Mouse (Mus musculus) limb, embryonic 14.5 days (tissue): Measurements from ENCODE around the gene Pik3c2g. TPM values are rescaled to one million over a fixed set of nuclear protein-coding genes. Genes with fewer than 3 reads are reported as not detected.

Experiments
- ATAC-seq: fragments of 200-750 bp; cut with Nextera tagmentation; 2 replicates; pipeline ENCODE4 v1.8.0; 2017; ENCODE audit warnings: low read depth, moderate number of reproducible peaks, moderate TSS enrichment; ENCODE audit not compliant: low FRiP score
- DNase-seq: peaks from one replicate; pipeline ENCODE4 v3.0.0-alpha.2; 2015; ENCODE audit warnings: low spot score
- H3K27ac ChIP-seq: fragments of 300-500 bp; sonication (generic); replicated peaks from 2 replicates; pipeline ENCODE4 v1.5.1; 2014; ENCODE audit warnings: low read depth, mild to moderate bottlenecking, low read length, moderate library complexity, mixed read lengths
- H3K27me3 ChIP-seq: fragments of 300-500 bp; sonication (generic); 2 replicates; pipeline ENCODE4 v1.6.1; 2014; ENCODE audit warnings: low read length, mixed read lengths; ENCODE audit not compliant: control insufficient read depth, insufficient read depth
- H3K36me3 ChIP-seq: fragments of 300-500 bp; sonication (generic); 2 replicates; pipeline ENCODE4 v1.6.1; 2014; ENCODE audit warnings: mild to moderate bottlenecking, low read length, moderate library complexity, mixed read lengths; ENCODE audit not compliant: control insufficient read depth, insufficient read depth
- H3K4me1 ChIP-seq: fragments of 300-500 bp; sonication (generic); 2 replicates; pipeline ENCODE4 v1.6.1; 2014; ENCODE audit warnings: antibody characterized with exemption, low read length, mixed read lengths; ENCODE audit not compliant: control insufficient read depth, insufficient read depth
- H3K4me2 ChIP-seq: fragments of 300-500 bp; sonication (generic); replicated peaks from 2 replicates; pipeline ENCODE4 v1.6.1; 2014; ENCODE audit warnings: low read depth, mild to moderate bottlenecking, low read length, moderate library complexity; ENCODE audit not compliant: severe bottlenecking
- H3K4me3 ChIP-seq: fragments of 300-500 bp; sonication (generic); replicated peaks from 2 replicates; pipeline ENCODE4 v1.5.1; 2014; ENCODE audit warnings: low read length
- H3K9ac ChIP-seq: fragments of 300-500 bp; sonication (generic); 2 replicates; pipeline ENCODE4 v1.6.1; 2014; ENCODE audit warnings: mild to moderate bottlenecking, low read depth, low read length, moderate library complexity; ENCODE audit not compliant: severe bottlenecking
- H3K9me3 ChIP-seq: fragments of 300-500 bp; sonication (generic); 2 replicates; pipeline ENCODE4 v1.6.1; 2016; ENCODE audit warnings: low read length; ENCODE audit not compliant: control insufficient read depth
- POLR2A ChIP-seq: fragments of 200-500 bp; IDR thresholded peaks from 2 replicates; pipeline ENCODE4 v1.8.0; 2012; ENCODE audit warnings: inconsistent platforms, mild to moderate bottlenecking, moderate library complexity, borderline replicate concordance; ENCODE audit not compliant: insufficient read depth, insufficient read length; ENCODE audit errors: extremely low read depth
- WGBS: fragments of 180-500 bp; shearing (Covaris S2); extraction: QIAGEN DNeasy Blood & Tissue Kit; methylation state at CpG from one replicate; pipeline ENCODE4 v1.1.7; 2014; 5-methylcytosine and 5-hydroxymethylcytosine counted together
- polyA plus RNA-seq, 2 experiments: library from polyadenylated mRNA; depleted of rRNA in 1 of 2; stranded (reverse) in 1 of 2; unstranded in 1 of 2; fragments of >200 nt; fragmentation: Nextera tagmentation in 1 of 2; extraction: Ambion mirVana in 1 of 2; gene quantifications; 2 replicates each; pipeline versions ENCODE4 v1.2.1 to v1.2.3; 2012 to 2014

Pik3c2g gene
- polyA plus RNA-seq, 2 experiments = 0.54 to 1.8 TPM

- Histone ChIP-seq H3K4me2 (no peak overlapping the region), H3K4me1 (no peaks in the 10 kb centered on the region), H3K9me3 (no peaks in the 10 kb centered on the region), H3K36me3 (no peaks in the 10 kb centered on the region), H3K27me3 (no peaks in the 10 kb centered on the region), H3K27ac (no peak overlapping the region), H3K9ac (no peak overlapping the region), H3K4me3 (no peak overlapping the region)
- no peak for DNase-seq
- no peak for TF ChIP-seq POLR2A
- 73% methylated on average over 3 of the region's 3 CpGs for WGBS
- ATAC-seq = no peak
Observed at GRCm38 (mm10) chr6:139860141-139860540, 273.1 kb downstream of the Pik3c2g start.

GRCm38 (mm10) chr6:139861534-139861933, 274.5 kb downstream of the Pik3c2g start:
- no peak for DNase-seq
- Histone ChIP-seq H3K9me3 (no peaks in the 10 kb centered on the region), H3K4me1 (no peaks in the 10 kb centered on the region), H3K36me3 (no peaks in the 10 kb centered on the region), H3K4me2 (no peak overlapping the region), H3K4me3 (no peak overlapping the region), H3K27me3 (no peaks in the 10 kb centered on the region), H3K27ac (no peak overlapping the region), H3K9ac (no peak overlapping the region)
- ATAC-seq = no peak
- no peak for TF ChIP-seq POLR2A
- 82% methylated on average over 2 of the region's 2 CpGs for WGBS

GRCm38 (mm10) chr6:139865059-139865673, 278.1 kb downstream of the Pik3c2g start:
- Histone ChIP-seq H3K27me3 (no peaks in the 10 kb centered on the region), H3K9me3 (no peaks in the 10 kb centered on the region), H3K4me3 (no peak overlapping the region), H3K9ac (no peak overlapping the region), H3K4me1 (no peaks in the 10 kb centered on the region), H3K36me3 (no peaks in the 10 kb centered on the region), H3K4me2 (no peak overlapping the region), H3K27ac (no peak overlapping the region)
- WGBS = 94% methylated on average over 18 of the region's 18 CpGs
- DNase-seq (no peak), ATAC-seq (no peak)
- TF ChIP-seq POLR2A = no peak

- Histone ChIP-seq H3K4me1 (no peaks in the 10 kb centered on the region), H3K9ac (no peak overlapping the region), H3K4me2 (no peak overlapping the region), H3K4me3 (no peak overlapping the region), H3K27ac (no peak overlapping the region), H3K27me3 (no peaks in the 10 kb centered on the region), H3K9me3 (no peaks in the 10 kb centered on the region), H3K36me3 (no peaks in the 10 kb centered on the region)
- WGBS = 42% methylated on average over 3 of the region's 3 CpGs
- ATAC-seq (no peak; the same call in 1 of the 2 replicates), DNase-seq (peak; percentile 30)
- no peak for TF ChIP-seq POLR2A
Observed at GRCm38 (mm10) chr6:139874418-139875176, 287.6 kb downstream of the Pik3c2g start.

GRCm38 (mm10) chr6:139876691-139877090, 289.7 kb downstream of the Pik3c2g start:
- no peak overlapping the region for H3K4me3 ChIP-seq
- ATAC-seq (no peak), DNase-seq (no peak)
- no peaks in the 10 kb centered on the region for H3K9me3 ChIP-seq
- H3K4me2 ChIP-seq = no peak overlapping the region
- no peaks in the 10 kb centered on the region for H3K36me3 ChIP-seq
- WGBS = 95% methylated on average over 1 of the region's 1 CpGs
- H3K27me3 ChIP-seq = no peaks in the 10 kb centered on the region
- H3K4me1 ChIP-seq = no peaks in the 10 kb centered on the region
- H3K9ac ChIP-seq = no peak overlapping the region
- no peak for TF ChIP-seq POLR2A
- H3K27ac ChIP-seq = no peak overlapping the region
